Mouse (Mus musculus) intestine, postnatal 0 days (tissue): ENCODE data around the gene Kcnc1. TPM values are rescaled to one million over a fixed set of nuclear protein-coding genes. Genes with fewer than 3 reads are reported as not detected.

ENCODE experiments used
- ATAC-seq: fragments of 200-750 bp; cut with Nextera tagmentation; 2 replicates; pipeline ENCODE4 v1.8.0; 2017; ENCODE audit warnings: mild to moderate bottlenecking, moderate TSS enrichment, moderate library complexity
- H3K27ac ChIP-seq: fragments of 300-500 bp; sonication (generic); 2 replicates; pipeline ENCODE4 v1.5.1; 2014; ENCODE audit warnings: mild to moderate bottlenecking, low read depth, low read length, moderate library complexity
- H3K27me3 ChIP-seq: fragments of 300-500 bp; sonication (generic); replicated peaks from 2 replicates; pipeline ENCODE4 v1.6.1; 2014; ENCODE audit warnings: low read length, mixed read lengths; ENCODE audit not compliant: control insufficient read depth, insufficient read depth
- H3K36me3 ChIP-seq: fragments of 300-500 bp; sonication (generic); 2 replicates; pipeline ENCODE4 v1.6.1; 2014; ENCODE audit warnings: mild to moderate bottlenecking, moderate library complexity; ENCODE audit not compliant: control insufficient read depth, insufficient read depth
- H3K4me1 ChIP-seq: fragments of 300-500 bp; sonication (generic); replicated peaks from 2 replicates; pipeline ENCODE4 v1.6.1; 2014; ENCODE audit warnings: antibody characterized with exemption, low read length, mixed read lengths; ENCODE audit not compliant: control insufficient read depth, insufficient read depth
- H3K4me2 ChIP-seq: fragments of 300-500 bp; sonication (generic); replicated peaks from 2 replicates; pipeline ENCODE4 v1.6.1; 2014; ENCODE audit warnings: low read depth, mild to moderate bottlenecking, moderate library complexity
- H3K4me3 ChIP-seq: fragments of 300-500 bp; sonication (generic); 2 replicates; pipeline ENCODE4 v1.5.1; 2014; ENCODE audit warnings: low read depth, low read length
- H3K9ac ChIP-seq: fragments of 300-500 bp; sonication (generic); 2 replicates; pipeline ENCODE4 v1.6.1; 2014; ENCODE audit warnings: mild to moderate bottlenecking, low read depth, low read length
- H3K9me3 ChIP-seq: fragments of 300-500 bp; sonication (generic); 2 replicates; pipeline ENCODE4 v1.6.1; 2016; ENCODE audit warnings: mixed run types; ENCODE audit not compliant: control insufficient read depth
- CTCF ChIP-seq: sonication (generic); IDR thresholded peaks from 2 replicates; pipeline ENCODE4 v1.5.1; 2016; ENCODE audit warnings: low read depth, mild to moderate bottlenecking, control low read depth, antibody characterized with exemption, moderate library complexity
- WGBS: fragments of 180-500 bp; shearing (Covaris S2); extraction: QIAGEN DNeasy Blood & Tissue Kit; methylation state at CpG from one replicate; pipeline ENCODE4 v1.1.7; 2014; 5-methylcytosine and 5-hydroxymethylcytosine counted together
- polyA plus RNA-seq: library from polyadenylated mRNA; unstranded; fragments of >200 nt; fragmentation: Nextera tagmentation; extraction: Ambion mirVana; gene quantifications from 2 replicates; pipeline ENCODE4 v1.2.1, GENCODE M21; 2015

The Kcnc1 gene
- polyA plus RNA-seq, 1 experiment from 2014 or later, result 0.39 TPM

GRCm38 (mm10) chr7:46487354-46487753, 91.1 kb downstream of the Kcnc1 start:
- TF ChIP-seq CTCF, result no peak
- Histone ChIP-seq H3K36me3 (no peaks in the 10 kb centered on the region), H3K27ac (no peak overlapping the region), H3K9ac (no peak overlapping the region), H3K4me2 (no peak overlapping the region), H3K4me1 (no peaks in the 10 kb centered on the region), H3K9me3 (no peaks in the 10 kb centered on the region), H3K27me3 (no peaks in the 10 kb centered on the region), H3K4me3 (no peak overlapping the region)
- no peak for ATAC-seq
- WGBS, result 59% methylated on average over 4 of the region's 4 CpGs

Other genes with a start within 250 kb of the Kcnc1 start
- gene Abcc8, start 216.5 kb upstream of the Kcnc1 start, polyA plus RNA-seq, result 0.95 and 1.8 TPM in 2 replicates
- 132 and 142 TPM in 2 replicates for gene Ush1c, start 158.0 kb upstream of the Kcnc1 start, polyA plus RNA-seq
- gene Otog, start 155.5 kb upstream of the Kcnc1 start, polyA plus RNA-seq, result not detected in 2 replicates
- not detected in 2 replicates for gene Myod1, start 20.0 kb upstream of the Kcnc1 start, polyA plus RNA-seq
- gene Sergef, start 243.3 kb downstream of the Kcnc1 start, polyA plus RNA-seq, result 7.5 TPM in 2 replicates